Mouse (Mus musculus) ES-Bruce4 (cell line): ENCODE data around the gene Eif1b.

Source experiments
- CTCF ChIP-seq: IDR thresholded peaks from one replicate; pipeline ENCODE4 v1.8.1; 2011; ENCODE audit warnings: low read depth, low read length
- POLR2A ChIP-seq: IDR thresholded peaks from one replicate; pipeline ENCODE4 v1.8.1; 2011; ENCODE audit warnings: low read length; ENCODE audit not compliant: insufficient read depth

- no peak for TF ChIP-seq CTCF
- no peak for TF ChIP-seq POLR2A
These were observed 10.4 kb upstream of the Eif1b start for GRCm38 (mm10) chr9:120481644-120482043.
